11 mouse cellular contexts compared by ENCODE assay signal in genomic region chr13:63245812-63246211, GRCm38 (mm10).
DNase-seq lines count a peak whose midpoint lies in the region; ATAC-seq and TF ChIP-seq lines count a peak whose summit lies in the region.
"Had no signal": no experiment of that assay in that cellular context is flagged by ENCODE, and none has a peak within 500 bp of the region (broad histone marks: within the 10 kb centered on the region; RNA-seq: fewer than 3 reads in every experiment).

No protein-coding gene starts in this region.

- peaks cover 21% of the 10 kb centered on the region for H3K36me3 ChIP-seq in heart, embryonic 14.5 days (ENCODE audit: control insufficient read depth, insufficient read depth, low read length)
- H3K36me3 ChIP-seq in limb, embryonic 12.5 days, result peaks cover 39% of the 10 kb centered on the region
- no peaks in the 10 kb centered on the region for H3K36me3 ChIP-seq in hindbrain, embryonic 16.5 days (ENCODE audit: control insufficient read depth, insufficient read depth, low read length)

- H3K27me3 ChIP-seq in heart, embryonic 14.5 days (ENCODE audit: control insufficient read depth, insufficient read depth, low read length), result no peaks in the 10 kb centered on the region
- no peaks in the 10 kb centered on the region for H3K27me3 ChIP-seq in limb, embryonic 12.5 days
- 0 out of 2 replicates have a peak, but pooled peaks cover 2% of the 10 kb centered on the region for H3K27me3 ChIP-seq in hindbrain, embryonic 16.5 days (replicated peaks; ENCODE audit: control insufficient read depth, insufficient read depth, low read length)

- H3K4me3 ChIP-seq in heart, embryonic 14.5 days (ENCODE audit: control insufficient read depth in 1 of 2, insufficient read depth in 1 of 2, low read depth in 1 of 2, low read length in 2 of 2), result no peak overlapping the region
- no peak overlapping the region for H3K4me3 ChIP-seq in limb, embryonic 12.5 days (replicated peaks)
- H3K4me3 ChIP-seq in hindbrain, embryonic 16.5 days (ENCODE audit: low read length), result no peak overlapping the region

- no peak overlapping the region; the same call in 1 of the 2 replicates for H3K9ac ChIP-seq in heart, embryonic 14.5 days (ENCODE audit: low read length)
- H3K9ac ChIP-seq in limb, embryonic 12.5 days (replicated peaks), result no peak overlapping the region
- H3K9ac ChIP-seq in hindbrain, embryonic 16.5 days (ENCODE audit: low read depth, low read length), result no peak overlapping the region

- H3K27ac ChIP-seq in heart, embryonic 14.5 days (replicated peaks in 1 of 2; ENCODE audit: control insufficient read depth in 1 of 2, insufficient read depth in 1 of 2, low read depth in 2 of 2, low read length in 2 of 2), result peak overlapping the region in 1 of 2 experiments; percentile 69; a peak in 2 of 4 replicates
- H3K27ac ChIP-seq in limb, embryonic 12.5 days, result peak overlapping the region; percentile 86; the same call in 1 of the 2 replicates
- H3K27ac ChIP-seq in hindbrain, embryonic 16.5 days (ENCODE audit: low read depth, low read length), result no peak overlapping the region

- no peak for TF ChIP-seq POLR2A in brain, embryonic 14.5 days (IDR thresholded peaks at IDR 0.05; ENCODE audit: borderline replicate concordance, extremely low read depth, insufficient read depth, insufficient read length, poor library complexity, severe bottlenecking)

- ATAC-seq in heart, embryonic 14.5 days (ENCODE audit: insufficient number of reproducible peaks, insufficient read depth, low FRiP score, low read depth), result no peak
- ATAC-seq in limb, embryonic 12.5 days (ENCODE audit: insufficient number of reproducible peaks, insufficient read depth, low FRiP score, low TSS enrichment, low read depth), result no peak
- no peak for ATAC-seq in hindbrain, embryonic 16.5 days
- ATAC-seq: intestine, embryonic 16.5 days had no signal

- no peak for DNase-seq in heart, postnatal 25 days (ENCODE audit: low spot score)
- peak; percentile 71 for DNase-seq in CD4-positive, CD25-positive, alpha-beta regulatory T cell, adult 2 months (ENCODE audit: low read depth, low spot score)
- DNase-seq in brain, embryonic 14.5 days (ENCODE audit: low read depth), result peak; percentile 68
- DNase-seq in urinary bladder, adult 18-20 months (ENCODE audit: low spot score in 2 of 2), result no peak
- no peak for DNase-seq in adipocyte (ENCODE audit: low spot score)
- DNase-seq: cerebellum, adult 18-20 months; lung, adult 2 months had no signal

- intact Hi-C loops in heart, postnatal 25 days (cut with DNase I), result no loop called here

- peak overlapping the region; percentile 81; the same call in 1 of the 2 replicates for H3K4me2 ChIP-seq in heart, embryonic 14.5 days (ENCODE audit: low read length)
- peak overlapping the region; percentile 89 for H3K4me2 ChIP-seq in limb, embryonic 12.5 days
- H3K4me2 ChIP-seq in hindbrain, embryonic 16.5 days (ENCODE audit: low read length), result no peak overlapping the region

- peaks cover 36 to 93% of the 10 kb centered on the region in 2 experiments for H3K4me1 ChIP-seq in heart, embryonic 14.5 days (ENCODE audit: control insufficient read depth in 2 of 2, insufficient read depth in 2 of 2, low read length in 2 of 2)
- H3K4me1 ChIP-seq in limb, embryonic 12.5 days (replicated peaks), result peaks cover 90% of the 10 kb centered on the region
- H3K4me1 ChIP-seq in hindbrain, embryonic 16.5 days (ENCODE audit: control insufficient read depth, insufficient read depth, low read depth, low read length), result peaks cover 8% of the 10 kb centered on the region

- no peaks in the 10 kb centered on the region for H3K9me3 ChIP-seq in heart, embryonic 14.5 days (ENCODE audit: control insufficient read depth, low read length)
- H3K9me3 ChIP-seq in limb, embryonic 12.5 days, result no peaks in the 10 kb centered on the region
- no peaks in the 10 kb centered on the region for H3K9me3 ChIP-seq in hindbrain, embryonic 16.5 days (ENCODE audit: control insufficient read depth, low read length)

- whole genome bisulfite sequencing in heart, embryonic 14.5 days, result 42% methylated on average over 4 of the region's 4 CpGs
- 27% methylated on average over 4 of the region's 4 CpGs for WGBS in limb, embryonic 12.5 days
- WGBS in hindbrain, embryonic 16.5 days, result 66% methylated on average over 4 of the region's 4 CpGs

- no peak for TF ChIP-seq CTCF in brain, embryonic 14.5 days (IDR thresholded peaks at IDR 0.05; ENCODE audit: borderline replicate concordance, extremely low read depth, insufficient read depth, insufficient read length)

Comparison
In these comparisons a context has a peak if more than half of its experiments do, and no peak if none do; other contexts are left out.
1. DNase-seq: peak in CD4-positive, CD25-positive, alpha-beta regulatory T cell, adult 2 months (single experiment) and brain, embryonic 14.5 days (single experiment); none in heart, postnatal 25 days (single experiment), urinary bladder, adult 18-20 months (0 of 2) and adipocyte (single experiment).